Mouse (Mus musculus) kidney, embryonic 16.5 days (tissue): ENCODE measurements around the gene Spns3. TPM values are rescaled to one million over a fixed set of nuclear protein-coding genes. Genes with fewer than 3 reads are reported as not detected.

Experiments used
- ATAC-seq: fragments of 200-750 bp; cut with Nextera tagmentation; 2 replicates; pipeline ENCODE4 v1.8.0; 2017; ENCODE audit warnings: moderate TSS enrichment; ENCODE audit not compliant: low FRiP score, low TSS enrichment
- H3K27ac ChIP-seq: fragments of 300-500 bp; sonication (generic); 2 replicates; pipeline ENCODE4 v1.5.1; 2014; ENCODE audit warnings: low read length
- H3K27me3 ChIP-seq: fragments of 300-500 bp; sonication (generic); 2 replicates; pipeline ENCODE4 v1.6.1; 2014; ENCODE audit warnings: low read length, control low read depth, mixed read lengths; ENCODE audit not compliant: insufficient read depth
- H3K36me3 ChIP-seq: fragments of 300-500 bp; sonication (generic); 2 replicates; pipeline ENCODE4 v1.6.1; 2014; ENCODE audit warnings: low read length, control low read depth, mixed read lengths; ENCODE audit not compliant: insufficient read depth
- H3K4me1 ChIP-seq: fragments of 300-500 bp; sonication (generic); 2 replicates; pipeline ENCODE4 v1.6.1; 2014; ENCODE audit warnings: low read length, control low read depth, mixed read lengths; ENCODE audit not compliant: insufficient read depth
- H3K4me2 ChIP-seq: fragments of 300-500 bp; sonication (generic); replicated peaks from 2 replicates; pipeline ENCODE4 v1.6.1; 2014; ENCODE audit warnings: low read depth, low read length
- H3K4me3 ChIP-seq: fragments of 300-500 bp; sonication (generic); 2 replicates; pipeline ENCODE4 v1.5.1; 2014; ENCODE audit warnings: mild to moderate bottlenecking, low read length
- H3K9ac ChIP-seq: fragments of 300-500 bp; sonication (generic); replicated peaks from 2 replicates; pipeline ENCODE4 v1.6.1; 2014; ENCODE audit warnings: low read length
- H3K9me3 ChIP-seq: fragments of 300-500 bp; sonication (generic); 2 replicates; pipeline ENCODE4 v1.6.1; 2016; ENCODE audit warnings: low read length, control low read depth
- WGBS: fragments of 180-500 bp; shearing (Covaris S2); extraction: QIAGEN DNeasy Blood & Tissue Kit; methylation state at CpG from one replicate; pipeline ENCODE4 v1.1.7; 2014; 5-methylcytosine and 5-hydroxymethylcytosine counted together
- polyA plus RNA-seq: library from polyadenylated mRNA; unstranded; fragments of >200 nt; fragmentation: Nextera tagmentation; extraction: Ambion mirVana; gene quantifications from 2 replicates; pipeline ENCODE4 v1.2.1, GENCODE M21; 2015

Spns3 gene
- polyA plus RNA-seq, 1 experiment from 2014 or later = 0.27 TPM

DNA sequence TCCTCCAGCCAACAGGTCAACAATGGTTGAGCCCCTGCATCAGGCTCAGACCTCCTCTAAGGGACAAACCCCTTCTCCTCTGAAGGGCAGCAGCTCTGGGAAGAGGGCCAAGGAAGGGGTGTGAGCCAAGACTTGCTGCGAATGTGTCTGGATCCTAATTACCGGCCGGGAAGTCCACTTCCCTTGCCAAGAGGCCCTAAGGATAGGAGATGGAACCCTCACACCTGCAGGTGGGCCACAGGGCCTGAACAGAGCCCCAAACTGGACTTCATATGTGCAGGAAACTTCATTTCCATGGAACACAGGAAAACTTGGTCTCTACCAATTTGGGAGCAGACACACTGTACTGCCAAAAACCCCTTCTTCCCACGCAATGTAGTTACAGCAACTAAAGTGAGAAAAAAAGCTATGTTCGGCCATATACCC is 27.7 kb downstream of the Spns3 start:
- Histone ChIP-seq H3K27me3 (no peaks in the 10 kb centered on the region), H3K9ac (no peak overlapping the region), H3K4me2 (no peak overlapping the region), H3K9me3 (no peaks in the 10 kb centered on the region), H3K27ac (no peak overlapping the region), H3K36me3 (no peaks in the 10 kb centered on the region), H3K4me3 (no peak overlapping the region), H3K4me1 (no peaks in the 10 kb centered on the region)
- no peak for ATAC-seq
- 65% methylated on average over 5 of the region's 5 CpGs for WGBS

DNA sequence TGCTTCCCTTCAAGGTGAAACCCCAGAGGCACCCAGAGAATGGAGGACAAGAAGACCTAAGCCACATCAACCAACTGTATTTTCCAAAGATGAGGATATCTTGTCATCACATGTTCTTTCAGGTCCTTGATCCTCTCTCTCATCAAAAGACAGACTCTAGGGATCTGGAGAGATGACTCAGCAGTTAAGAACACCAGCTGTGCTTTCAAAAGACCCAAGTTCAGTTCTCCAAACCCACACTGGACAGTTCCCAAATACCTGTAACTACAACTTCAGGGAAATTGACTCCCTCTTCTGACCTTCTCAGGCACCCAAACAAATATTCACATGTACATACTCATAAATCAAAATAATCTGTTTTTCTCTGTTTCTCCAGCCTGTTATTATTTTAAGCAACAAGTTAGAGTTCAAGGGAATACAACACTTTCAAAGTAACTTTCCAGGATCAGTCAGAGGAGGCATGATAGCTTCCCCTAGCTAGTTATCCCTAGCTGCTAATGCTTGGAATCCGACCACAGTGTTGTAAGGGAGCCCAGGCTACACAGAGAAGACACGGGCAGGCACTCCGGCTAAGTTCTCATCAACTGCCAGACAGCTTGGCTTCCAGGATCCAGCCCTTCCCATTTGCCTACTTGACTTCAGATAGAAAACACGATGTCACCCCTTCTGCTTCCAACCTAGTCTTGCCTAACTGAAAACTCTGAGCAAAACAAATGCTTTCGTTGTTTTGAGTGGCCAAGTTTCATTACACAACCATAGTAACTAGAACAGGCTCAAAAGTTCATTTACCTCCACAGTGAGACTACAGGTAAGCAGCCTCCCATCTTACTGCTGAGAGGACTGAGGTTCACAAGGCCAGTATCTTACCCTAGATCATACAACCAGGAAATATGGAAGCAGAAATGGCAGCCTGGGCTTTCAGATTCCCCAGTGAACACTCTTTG is 28.4 kb downstream of the Spns3 start:
- Histone ChIP-seq H3K27me3 (no peaks in the 10 kb centered on the region), H3K9ac (no peak overlapping the region), H3K27ac (no peak overlapping the region), H3K4me3 (no peak overlapping the region), H3K4me2 (no peak overlapping the region), H3K36me3 (no peaks in the 10 kb centered on the region), H3K4me1 (no peaks in the 10 kb centered on the region), H3K9me3 (no peaks in the 10 kb centered on the region)
- ATAC-seq = no peak
- WGBS = 72% methylated on average over 5 of the region's 5 CpGs

DNA sequence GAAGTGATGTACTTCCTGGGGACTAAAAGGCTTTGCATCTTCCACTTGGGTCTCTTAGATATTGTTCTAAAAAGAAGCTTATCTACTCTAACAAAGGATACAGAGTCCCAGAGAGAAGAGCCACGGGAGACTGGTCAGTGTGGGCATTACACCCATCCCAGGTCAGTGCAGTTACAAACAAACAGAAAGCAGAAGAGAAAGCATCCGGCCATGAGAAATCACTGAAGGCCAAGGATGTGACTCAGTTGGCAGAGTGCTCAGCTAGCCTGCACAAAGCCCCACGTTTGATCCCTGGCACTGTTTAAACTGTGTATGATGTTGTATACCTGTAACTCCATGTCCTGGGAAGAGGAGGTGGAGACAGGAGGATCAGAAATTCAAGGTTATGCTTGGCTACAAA is 30.4 kb downstream of the Spns3 start:
- Histone ChIP-seq H3K27me3 (no peaks in the 10 kb centered on the region), H3K4me2 (no peak overlapping the region), H3K9me3 (no peaks in the 10 kb centered on the region), H3K4me3 (no peak overlapping the region), H3K9ac (no peak overlapping the region), H3K4me1 (no peaks in the 10 kb centered on the region), H3K27ac (no peak overlapping the region), H3K36me3 (no peaks in the 10 kb centered on the region)
- no peak for ATAC-seq
- 80% methylated on average over 3 of the region's 3 CpGs for WGBS

GRCm38 (mm10) chr11:72519189-72519588 is 31.1 kb downstream of the Spns3 start:
- Histone ChIP-seq H3K9me3 (no peaks in the 10 kb centered on the region), H3K27me3 (no peaks in the 10 kb centered on the region), H3K9ac (no peak overlapping the region), H3K4me3 (no peak overlapping the region), H3K4me2 (no peak overlapping the region), H3K4me1 (no peaks in the 10 kb centered on the region), H3K36me3 (no peaks in the 10 kb centered on the region), H3K27ac (no peak overlapping the region)
- WGBS = 66% methylated on average over 4 of the region's 4 CpGs
- ATAC-seq = no peak

- 48% methylated on average over 2 of the region's 2 CpGs for WGBS
Observed at GRCm38 (mm10) chr11:72518449-72518848, 31.9 kb downstream of the Spns3 start.

DNA sequence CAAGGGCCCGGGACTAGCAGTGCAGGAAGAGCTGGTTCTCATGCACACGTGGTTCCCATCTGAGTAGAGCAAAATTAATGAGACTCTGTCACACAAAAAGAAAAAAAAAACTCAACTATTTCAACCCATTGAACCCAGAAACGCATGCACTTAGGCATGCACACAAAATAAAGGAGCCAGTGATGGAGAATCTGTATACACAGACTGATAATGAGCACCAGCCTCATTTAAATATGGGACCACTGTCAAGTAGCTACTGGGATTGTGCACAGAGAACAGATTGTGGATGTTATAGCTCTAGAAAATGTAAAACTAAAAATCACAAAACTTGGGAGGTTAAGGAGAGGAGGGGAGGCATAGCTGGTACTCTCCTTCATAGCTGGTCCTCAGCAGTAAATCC is 35.3 kb downstream of the Spns3 start:
- WGBS = 69% methylated on average over 3 of the region's 3 CpGs
- Histone ChIP-seq H3K4me1 (no peaks in the 10 kb centered on the region), H3K4me2 (no peak overlapping the region), H3K27ac (no peak overlapping the region), H3K9ac (no peak overlapping the region), H3K9me3 (no peaks in the 10 kb centered on the region), H3K36me3 (no peaks in the 10 kb centered on the region), H3K4me3 (no peak overlapping the region), H3K27me3 (no peaks in the 10 kb centered on the region)
- ATAC-seq = no peak

More at GRCm38 (mm10) chr11:72518449-72518848, 31.9 kb downstream of the Spns3 start:
- Histone ChIP-seq H3K4me3 (no peak overlapping the region), H3K4me1 (no peaks in the 10 kb centered on the region), H3K36me3 (no peaks in the 10 kb centered on the region), H3K4me2 (no peak overlapping the region), H3K9ac (no peak overlapping the region), H3K27me3 (no peaks in the 10 kb centered on the region), H3K9me3 (no peaks in the 10 kb centered on the region), H3K27ac (no peak overlapping the region)
- ATAC-seq = no peak

DNA sequence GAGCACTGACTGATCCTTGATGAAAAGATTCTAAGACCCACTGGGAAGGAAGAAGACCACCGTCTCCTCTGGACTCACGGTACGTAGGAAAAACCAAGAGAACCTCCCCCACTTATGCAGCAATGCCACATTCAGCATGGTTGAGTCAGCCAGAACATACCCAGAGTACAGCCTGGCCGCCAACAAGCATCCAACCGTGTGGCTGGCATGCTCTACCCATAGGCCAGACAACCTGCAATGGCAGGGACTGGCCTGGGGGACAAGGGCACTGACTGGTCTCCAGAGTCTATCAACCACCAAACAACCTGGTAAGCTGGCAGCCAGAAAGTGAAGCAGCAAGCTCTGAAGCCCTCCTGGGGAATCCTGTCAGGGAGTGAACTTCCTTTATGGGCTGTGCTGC is 41.7 kb downstream of the Spns3 start:
- Histone ChIP-seq H3K36me3 (no peaks in the 10 kb centered on the region), H3K4me1 (peaks cover 15% of the 10 kb centered on the region), H3K27me3 (no peaks in the 10 kb centered on the region), H3K9ac (no peak overlapping the region), H3K4me3 (no peak overlapping the region), H3K4me2 (no peak overlapping the region), H3K9me3 (no peaks in the 10 kb centered on the region), H3K27ac (no peak overlapping the region)
- no peak for ATAC-seq
- 78% methylated on average over 5 of the region's 5 CpGs for WGBS

- no peak overlapping the region for H3K27ac ChIP-seq
- peaks cover 23% of the 10 kb centered on the region for H3K4me1 ChIP-seq
- H3K9me3 ChIP-seq = no peaks in the 10 kb centered on the region
- no peak for ATAC-seq
- H3K36me3 ChIP-seq = no peaks in the 10 kb centered on the region
- H3K27me3 ChIP-seq = no peaks in the 10 kb centered on the region
- H3K4me3 ChIP-seq = no peak overlapping the region
- no peak overlapping the region for H3K4me2 ChIP-seq
- no peak overlapping the region for H3K9ac ChIP-seq
Observed at GRCm38 (mm10) chr11:72507651-72508050, 42.7 kb downstream of the Spns3 start.

DNA sequence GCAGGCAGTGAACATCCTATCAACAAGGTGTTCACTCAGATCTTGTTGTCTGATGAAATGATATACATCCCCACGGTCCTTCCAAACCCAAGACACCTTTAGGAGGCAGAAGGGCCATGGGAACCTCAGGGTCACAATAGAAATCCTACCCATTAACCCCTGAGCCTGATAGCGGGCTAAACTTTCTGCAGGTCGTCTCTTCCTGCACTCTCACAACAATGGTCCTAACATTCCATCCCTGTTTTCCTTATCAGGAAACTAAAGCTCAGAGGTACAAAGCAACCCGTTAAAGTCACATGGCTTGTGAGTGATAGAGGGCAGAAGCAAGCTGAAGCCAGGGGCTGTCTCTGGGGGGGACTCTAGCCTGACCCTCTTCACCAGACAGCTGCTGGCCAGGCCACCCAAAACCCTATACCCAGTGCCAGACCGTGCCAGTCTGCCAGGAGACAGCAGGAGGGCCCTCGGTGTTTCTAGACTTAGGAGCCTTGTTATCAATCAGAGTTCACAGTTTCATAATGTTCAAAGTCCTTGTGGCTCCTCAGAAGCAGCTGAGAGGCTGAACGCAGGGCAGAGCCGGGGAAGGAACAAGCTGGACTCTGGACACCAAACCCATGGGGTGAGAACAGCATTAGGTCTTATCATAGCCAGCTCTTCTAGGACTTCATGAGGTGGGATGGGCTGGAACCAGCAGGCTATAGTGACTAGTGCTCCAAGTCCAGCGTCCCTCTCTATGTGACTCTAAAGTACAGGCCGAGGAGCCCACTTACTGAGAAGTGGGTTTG is 46.1 kb downstream of the Spns3 start:
- Histone ChIP-seq H3K36me3 (no peaks in the 10 kb centered on the region), H3K4me1 (peaks cover 37% of the 10 kb centered on the region), H3K9ac (no peak overlapping the region), H3K4me3 (no peak overlapping the region), H3K27me3 (no peaks in the 10 kb centered on the region), H3K27ac (peak overlapping the region; percentile 79), H3K9me3 (no peaks in the 10 kb centered on the region), H3K4me2 (no peak overlapping the region)
- no peak for ATAC-seq
- WGBS = 65% methylated on average over 10 of the region's 10 CpGs

- H3K27me3 ChIP-seq = no peaks in the 10 kb centered on the region
- peaks cover 34% of the 10 kb centered on the region for H3K4me1 ChIP-seq
- H3K27ac ChIP-seq = peak overlapping the region; percentile 84
- H3K4me2 ChIP-seq = no peak overlapping the region
- no peak overlapping the region for H3K9ac ChIP-seq
- WGBS = 12% methylated on average over 5 of the region's 5 CpGs
- ATAC-seq = peak; percentile 96
- H3K9me3 ChIP-seq = no peaks in the 10 kb centered on the region
- no peak overlapping the region for H3K4me3 ChIP-seq
- no peaks in the 10 kb centered on the region for H3K36me3 ChIP-seq
Observed at GRCm38 (mm10) chr11:72503501-72503921, 46.8 kb downstream of the Spns3 start.
